Comparison of ENCODE assay signal across 26 mouse cellular contexts in genomic region chr6:32487121-32487520, GRCm38 (mm10).
DNase-seq lines count a peak whose midpoint lies in the region; ATAC-seq and TF ChIP-seq lines count a peak whose summit lies in the region.
"Had no signal": no experiment of that assay in that cellular context is flagged by ENCODE, and none has a peak within 500 bp of the region (broad histone marks: within the 10 kb centered on the region; RNA-seq: fewer than 3 reads in every experiment).

No protein-coding gene starts in this region.

- DNase-seq in heart, embryonic 10.5 days (ENCODE audit: low spot score): no peak
- no peak for DNase-seq in heart, postnatal 10 days
- DNase-seq in kidney, adult 18-20 months: no peak
- peak; percentile 38 for DNase-seq in kidney, postnatal 0 days (ENCODE audit: low spot score)
- DNase-seq in kidney, adult 2 months: no peak
- no peak for DNase-seq in cerebellum, adult 9-11 months
- DNase-seq: adrenal gland, postnatal 10 days; adrenal gland, postnatal 36 days; B cell, adult 2 months; cerebellum, adult 18-20 months; cerebellum, adult 9-10 months; cerebellum, postnatal 25 days; embryo, embryonic 11 days; gastrocnemius, postnatal 25 days; heart, adult 2 months had no signal

- peak overlapping the region; percentile 47; the same call in 1 of the 2 replicates for H3K27ac ChIP-seq in heart, embryonic 10.5 days
- H3K27ac ChIP-seq in kidney, embryonic 14.5 days (ENCODE audit: low read depth, low read length): no peak overlapping the region
- H3K27ac ChIP-seq in kidney, postnatal 0 days: no peak overlapping the region
- H3K27ac ChIP-seq in kidney, adult 2 months (ENCODE audit: insufficient read depth, low read depth, low read length): no peak overlapping the region
- H3K27ac ChIP-seq: embryonic facial prominence, embryonic 10.5 days; embryonic facial prominence, embryonic 13.5 days; forebrain, embryonic 12.5 days; forebrain, embryonic 15.5 days; heart, adult 2 months; hindbrain, embryonic 12.5 days; hindbrain, embryonic 15.5 days had no signal

- no peak overlapping the region for H3K4me2 ChIP-seq in kidney, embryonic 14.5 days (replicated peaks; ENCODE audit: low read depth, low read length)
- H3K4me2 ChIP-seq in kidney, postnatal 0 days (ENCODE audit: low read length): no peak overlapping the region
- H3K4me2 ChIP-seq: embryonic facial prominence, embryonic 13.5 days; forebrain, embryonic 12.5 days; forebrain, embryonic 15.5 days; heart, embryonic 12.5 days; hindbrain, embryonic 12.5 days; hindbrain, embryonic 15.5 days had no signal

- intact Hi-C loops in heart, postnatal 10 days (cut with DNase I): no loop called here

- TF ChIP-seq POLR2A in kidney, adult 2 months (IDR thresholded peaks at IDR 0.05; ENCODE audit: low read depth, low read length): no peak

- TF ChIP-seq CTCF in kidney, postnatal 0 days (IDR thresholded peaks at IDR 0.05; ENCODE audit: low read depth): no peak
- TF ChIP-seq CTCF in kidney, adult 2 months (conservative IDR thresholded peaks at IDR 0.05; ENCODE audit: insufficient read depth, insufficient read length, low read depth, low read length): no peak

- no peaks in the 10 kb centered on the region for H3K27me3 ChIP-seq in heart, embryonic 10.5 days (ENCODE audit: insufficient read depth, poor library complexity, severe bottlenecking)
- no peaks in the 10 kb centered on the region for H3K27me3 ChIP-seq in kidney, embryonic 14.5 days (ENCODE audit: control insufficient read depth, insufficient read depth, low read length)
- no peaks in the 10 kb centered on the region for H3K27me3 ChIP-seq in kidney, postnatal 0 days (ENCODE audit: insufficient read depth, low read length)
- no peaks in the 10 kb centered on the region for H3K27me3 ChIP-seq in kidney, adult 2 months (replicated peaks; ENCODE audit: control insufficient read depth, insufficient read depth, low read length)
- H3K27me3 ChIP-seq: embryonic facial prominence, embryonic 13.5 days; forebrain, embryonic 12.5 days; forebrain, embryonic 15.5 days; heart, embryonic 12.5 days; hindbrain, embryonic 12.5 days; hindbrain, embryonic 15.5 days; Patski had no signal

- peaks cover 44% of the 10 kb centered on the region for H3K4me1 ChIP-seq in heart, embryonic 10.5 days
- H3K4me1 ChIP-seq in kidney, embryonic 14.5 days (ENCODE audit: control insufficient read depth, insufficient read depth, low read length): no peaks in the 10 kb centered on the region
- no peaks in the 10 kb centered on the region for H3K4me1 ChIP-seq in kidney, postnatal 0 days (replicated peaks; ENCODE audit: insufficient read depth, low read length)
- H3K4me1 ChIP-seq in kidney, adult 2 months (ENCODE audit: control insufficient read depth, insufficient read depth, low read length): no peaks in the 10 kb centered on the region
- H3K4me1 ChIP-seq: forebrain, embryonic 12.5 days had no signal

- no peak overlapping the region for H3K4me3 ChIP-seq in heart, embryonic 10.5 days
- H3K4me3 ChIP-seq in kidney, embryonic 14.5 days (ENCODE audit: low read length): no peak overlapping the region
- no peak overlapping the region for H3K4me3 ChIP-seq in kidney, postnatal 0 days (replicated peaks; ENCODE audit: low read depth, low read length)
- H3K4me3 ChIP-seq in kidney, adult 2 months (ENCODE audit: insufficient read depth, low read depth, low read length): no peak overlapping the region
- H3K4me3 ChIP-seq: embryonic facial prominence, embryonic 10.5 days; embryonic facial prominence, embryonic 13.5 days; erythroblast, embryonic 14.5 days; forebrain, embryonic 12.5 days; forebrain, embryonic 15.5 days; heart, adult 2 months; heart, embryonic 12.5 days; hindbrain, embryonic 12.5 days; hindbrain, embryonic 15.5 days had no signal

- no peaks in the 10 kb centered on the region for H3K9me3 ChIP-seq in heart, embryonic 10.5 days
- no peaks in the 10 kb centered on the region for H3K9me3 ChIP-seq in kidney, embryonic 14.5 days (ENCODE audit: control insufficient read depth, low read length)
- no peaks in the 10 kb centered on the region for H3K9me3 ChIP-seq in kidney, postnatal 0 days (replicated peaks; ENCODE audit: low read length)
- H3K9me3 ChIP-seq: embryonic facial prominence, embryonic 10.5 days; embryonic facial prominence, embryonic 13.5 days; forebrain, embryonic 12.5 days; forebrain, embryonic 15.5 days; G1E; heart, embryonic 12.5 days; hindbrain, embryonic 12.5 days; hindbrain, embryonic 15.5 days had no signal

- H3K36me3 ChIP-seq in heart, embryonic 10.5 days: 0 out of 2 replicates have a peak, but pooled peaks cover 1% of the 10 kb centered on the region
- H3K36me3 ChIP-seq in kidney, embryonic 14.5 days (ENCODE audit: control insufficient read depth, insufficient read depth, low read length): no peaks in the 10 kb centered on the region
- no peaks in the 10 kb centered on the region for H3K36me3 ChIP-seq in kidney, postnatal 0 days (ENCODE audit: insufficient read depth, low read length)
- no peaks in the 10 kb centered on the region for H3K36me3 ChIP-seq in kidney, adult 2 months (ENCODE audit: control insufficient read depth, insufficient read depth, low read length)
- H3K36me3 ChIP-seq: embryonic facial prominence, embryonic 10.5 days; embryonic facial prominence, embryonic 13.5 days; forebrain, embryonic 12.5 days; forebrain, embryonic 15.5 days; G1E; heart, embryonic 12.5 days; hindbrain, embryonic 12.5 days; hindbrain, embryonic 15.5 days had no signal

- WGBS in heart, embryonic 10.5 days: 59% methylated on average over 3 of the region's 3 CpGs
- WGBS in kidney, embryonic 14.5 days: 44% methylated on average over 3 of the region's 3 CpGs
- WGBS in kidney, postnatal 0 days: 36% methylated on average over 3 of the region's 3 CpGs
- WGBS in kidney, adult 2 months: 46% methylated on average over 3 of the region's 3 CpGs

- 0 out of 2 replicates have a peak, but pooled peaks have one; percentile 16 for ATAC-seq in kidney, embryonic 14.5 days (ENCODE audit: low FRiP score, low TSS enrichment)
- ATAC-seq in kidney, postnatal 0 days (replicated peaks; ENCODE audit: low FRiP score, low read depth): no peak
- ATAC-seq: forebrain, embryonic 15.5 days; Patski had no signal

- no peak overlapping the region for H3K9ac ChIP-seq in kidney, embryonic 14.5 days (ENCODE audit: low read depth, low read length)
- H3K9ac ChIP-seq in kidney, postnatal 0 days (ENCODE audit: low read depth, low read length): no peak overlapping the region
- H3K9ac ChIP-seq: embryonic facial prominence, embryonic 13.5 days; forebrain, embryonic 12.5 days; forebrain, embryonic 15.5 days; heart, embryonic 12.5 days; hindbrain, embryonic 12.5 days; hindbrain, embryonic 15.5 days had no signal
